Mouse (Mus musculus) limb, embryonic 10.5 days (tissue): ENCODE results near the gene Ndufa7. TPM values are rescaled to one million over a fixed set of nuclear protein-coding genes. Genes with fewer than 3 reads are reported as not detected.

Experiments used
- DNase-seq: peaks from one replicate; pipeline ENCODE4 v3.0.0-alpha.2; 2017; ENCODE audit warnings: low spot score
- H3K27ac ChIP-seq: fragments of 300-500 bp; sonication (generic); 2 replicates; pipeline ENCODE4 v1.5.1; 2016; ENCODE audit warnings: mild to moderate bottlenecking
- H3K27me3 ChIP-seq: fragments of 300-500 bp; sonication (generic); 2 replicates; pipeline ENCODE4 v1.6.1; 2016; ENCODE audit warnings: low read depth, mild to moderate bottlenecking; ENCODE audit not compliant: poor library complexity, severe bottlenecking
- H3K36me3 ChIP-seq: fragments of 300-500 bp; sonication (generic); 2 replicates; pipeline ENCODE4 v1.6.1; 2016; ENCODE audit warnings: mild to moderate bottlenecking, moderate library complexity
- H3K4me1 ChIP-seq: fragments of 300-500 bp; sonication (generic); 2 replicates; pipeline ENCODE4 v1.6.1; 2016
- H3K4me3 ChIP-seq: fragments of 300-500 bp; sonication (generic); 2 replicates; pipeline ENCODE4 v1.5.1; 2016; ENCODE audit warnings: mild to moderate bottlenecking, moderate library complexity
- H3K9me3 ChIP-seq: fragments of 300-500 bp; sonication (generic); replicated peaks from 2 replicates; pipeline ENCODE4 v1.6.1; 2016; ENCODE audit warnings: mild to moderate bottlenecking
- WGBS: fragments of 180-500 bp; shearing (Covaris S2); methylation state at CpG from one replicate; pipeline ENCODE4 v1.1.7; 2016; 5-methylcytosine and 5-hydroxymethylcytosine counted together
- polyA plus RNA-seq: library from polyadenylated mRNA; unstranded; fragments of >200 nt; fragmentation: Nextera tagmentation; extraction: Ambion mirVana; gene quantifications from 2 replicates; pipeline ENCODE4 v1.2.1, GENCODE M21; 2016

Ndufa7 gene
- polyA plus RNA-seq, 1 experiment from 2014 or later, result 497 TPM

GRCm38 (mm10) chr17:33798306-33798705 is 26.1 kb upstream of the Ndufa7 start:
- no peaks in the 10 kb centered on the region for H3K27me3 ChIP-seq
- WGBS, result 58% methylated on average over 3 of the region's 3 CpGs
- no peaks in the 10 kb centered on the region for H3K36me3 ChIP-seq
- H3K9me3 ChIP-seq, result no peaks in the 10 kb centered on the region
- DNase-seq, result no peak
- H3K4me3 ChIP-seq, result no peak overlapping the region
- H3K4me1 ChIP-seq, result no peaks in the 10 kb centered on the region
- no peak overlapping the region for H3K27ac ChIP-seq

- no peak overlapping the region for H3K27ac ChIP-seq
- DNase-seq, result no peak
- no peaks in the 10 kb centered on the region for H3K27me3 ChIP-seq
- no peaks in the 10 kb centered on the region for H3K4me1 ChIP-seq
- no peaks in the 10 kb centered on the region for H3K9me3 ChIP-seq
- H3K4me3 ChIP-seq, result no peak overlapping the region
- no peaks in the 10 kb centered on the region for H3K36me3 ChIP-seq
- WGBS, result 72% methylated on average over 1 of the region's 1 CpGs
Measured at GRCm38 (mm10) chr17:33799277-33799676, 25.1 kb upstream of the Ndufa7 start.

- Histone ChIP-seq H3K9me3 (no peaks in the 10 kb centered on the region), H3K27me3 (no peaks in the 10 kb centered on the region), H3K4me3 (no peak overlapping the region), H3K4me1 (no peaks in the 10 kb centered on the region), H3K27ac (no peak overlapping the region), H3K36me3 (no peaks in the 10 kb centered on the region)
- no peak for DNase-seq
- 8% methylated on average over 2 of the region's 2 CpGs for WGBS
Measured at GRCm38 (mm10) chr17:33802221-33802620, 22.2 kb upstream of the Ndufa7 start.

GRCm38 (mm10) chr17:33804205-33804604 is 20.2 kb upstream of the Ndufa7 start:
- 60% methylated on average over 4 of the region's 4 CpGs for WGBS
- no peak for DNase-seq
- no peak overlapping the region for H3K4me3 ChIP-seq
- H3K36me3 ChIP-seq, result no peaks in the 10 kb centered on the region
- no peaks in the 10 kb centered on the region for H3K27me3 ChIP-seq
- H3K4me1 ChIP-seq, result peaks cover 7% of the 10 kb centered on the region
- no peak overlapping the region for H3K27ac ChIP-seq
- H3K9me3 ChIP-seq, result no peaks in the 10 kb centered on the region

GRCm38 (mm10) chr17:33804745-33805144 is 19.6 kb upstream of the Ndufa7 start:
- H3K4me3 ChIP-seq, result no peak overlapping the region
- no peak for DNase-seq
- peaks cover 7% of the 10 kb centered on the region for H3K4me1 ChIP-seq
- H3K27ac ChIP-seq, result no peak overlapping the region
- WGBS, result 65% methylated on average over 1 of the region's 1 CpGs
- no peaks in the 10 kb centered on the region for H3K27me3 ChIP-seq
- H3K9me3 ChIP-seq, result no peaks in the 10 kb centered on the region
- no peaks in the 10 kb centered on the region for H3K36me3 ChIP-seq

GRCm38 (mm10) chr17:33807181-33807888 is 17.0 kb upstream of the Ndufa7 start:
- peaks cover 17% of the 10 kb centered on the region for H3K4me1 ChIP-seq
- no peak for DNase-seq
- WGBS, result 56% methylated on average over 8 of the region's 9 CpGs

GRCm38 (mm10) chr17:33808192-33808591 is 16.2 kb upstream of the Ndufa7 start:
- H3K27me3 ChIP-seq, result peaks cover 14% of the 10 kb centered on the region
- 39% methylated on average over 10 of the region's 10 CpGs for WGBS
- H3K36me3 ChIP-seq, result no peaks in the 10 kb centered on the region
- no peak overlapping the region for H3K27ac ChIP-seq
- H3K9me3 ChIP-seq, result no peaks in the 10 kb centered on the region
- no peak for DNase-seq
- no peak overlapping the region for H3K4me3 ChIP-seq
- peaks cover 22% of the 10 kb centered on the region for H3K4me1 ChIP-seq

More at GRCm38 (mm10) chr17:33807181-33807888, 17.0 kb upstream of the Ndufa7 start:
- no peak overlapping the region for H3K27ac ChIP-seq
- no peaks in the 10 kb centered on the region for H3K9me3 ChIP-seq
- no peak overlapping the region for H3K4me3 ChIP-seq
- no peaks in the 10 kb centered on the region for H3K36me3 ChIP-seq
- H3K27me3 ChIP-seq, result peaks cover 14% of the 10 kb centered on the region

GRCm38 (mm10) chr17:33810334-33811141 is 13.8 kb upstream of the Ndufa7 start, which contains the start of gene Kank3:
TSS of gene Kank3 (plus strand) at chr17:33810519.
- Histone ChIP-seq H3K27ac (peak within 1 kb of the TSS; percentile 69; the same call in 1 of the 2 replicates), H3K4me3 (peak within 1 kb of the TSS; percentile 65), H3K27me3 (peaks cover 14% of the 10 kb centered on the region), H3K36me3 (0 out of 2 replicates have a peak, but pooled peaks cover 1% of the 10 kb centered on the region), H3K4me1 (peaks cover 22% of the 10 kb centered on the region), H3K9me3 (no peaks in the 10 kb centered on the region)
- WGBS, result 1% methylated on average over 36 of the region's 36 CpGs
- peak; percentile 93 for DNase-seq

GRCm38 (mm10) chr17:33811142-33811516 is 13.2 kb upstream of the Ndufa7 start:
- Histone ChIP-seq H3K4me3 (peak overlapping the region; percentile 65), H3K4me1 (peaks cover 22% of the 10 kb centered on the region), H3K36me3 (peaks cover 5% of the 10 kb centered on the region; the same call in 1 of the 2 replicates), H3K27ac (no peak overlapping the region), H3K9me3 (no peaks in the 10 kb centered on the region), H3K27me3 (peaks cover 14% of the 10 kb centered on the region)
- DNase-seq, result no peak
- 24% methylated on average over 7 of the region's 7 CpGs for WGBS

- Histone ChIP-seq H3K4me1 (peaks cover 30% of the 10 kb centered on the region), H3K4me3 (no peak overlapping the region), H3K27ac (no peak overlapping the region), H3K9me3 (no peaks in the 10 kb centered on the region), H3K27me3 (peaks cover 14% of the 10 kb centered on the region), H3K36me3 (peaks cover 5% of the 10 kb centered on the region; the same call in 1 of the 2 replicates)
- 69% methylated on average over 3 of the region's 3 CpGs for WGBS
- DNase-seq, result no peak
Measured at GRCm38 (mm10) chr17:33812475-33812874, 11.9 kb upstream of the Ndufa7 start.

- Histone ChIP-seq H3K36me3 (peaks cover 8% of the 10 kb centered on the region), H3K4me3 (no peak overlapping the region), H3K4me1 (peaks cover 31% of the 10 kb centered on the region), H3K27ac (no peak overlapping the region), H3K9me3 (no peaks in the 10 kb centered on the region), H3K27me3 (peaks cover 14% of the 10 kb centered on the region)
- WGBS, result 76% methylated on average over 4 of the region's 4 CpGs
- DNase-seq, result no peak
Measured at GRCm38 (mm10) chr17:33812990-33813389, 11.4 kb upstream of the Ndufa7 start.

GRCm38 (mm10) chr17:33815399-33815798 is 9.0 kb upstream of the Ndufa7 start:
- no peak for DNase-seq
- no peaks in the 10 kb centered on the region for H3K9me3 ChIP-seq
- H3K36me3 ChIP-seq, result peaks cover 32% of the 10 kb centered on the region
- peaks cover 14% of the 10 kb centered on the region for H3K27me3 ChIP-seq
- no peak overlapping the region for H3K27ac ChIP-seq
- 89% methylated on average over 6 of the region's 6 CpGs for WGBS
- H3K4me3 ChIP-seq, result no peak overlapping the region
- H3K4me1 ChIP-seq, result peaks cover 39% of the 10 kb centered on the region

GRCm38 (mm10) chr17:33816612-33817011 is 7.8 kb upstream of the Ndufa7 start:
- Histone ChIP-seq H3K27me3 (0 out of 2 replicates have a peak, but pooled peaks cover 2% of the 10 kb centered on the region), H3K4me1 (peaks cover 31% of the 10 kb centered on the region), H3K4me3 (peak overlapping the region; percentile 69), H3K27ac (peak overlapping the region; percentile 92; the same call in 1 of the 2 replicates), H3K9me3 (no peaks in the 10 kb centered on the region), H3K36me3 (peaks cover 45% of the 10 kb centered on the region)
- WGBS, result 81% methylated on average over 5 of the region's 5 CpGs
- DNase-seq, result no peak
